Mouse (Mus musculus): ENCODE measurements at regions not wholly inside any gene's neighbourhood (a gene's known extent, or its start where the extent isn't known, plus 50 kb on each side); places are given as distances from the start of the nearest gene placed in this dataset.

- no peak overlapping the region for H3ac ChIP-seq (ENCODE audit: control insufficient read depth, insufficient read length)
- H3K79me2 ChIP-seq (ENCODE audit: control insufficient read depth, insufficient read depth), result no peaks in the 10 kb centered on the region
- H3K4me2 ChIP-seq (ENCODE audit: low read depth), result peak overlapping the region; percentile 19
- no peaks in the 10 kb centered on the region for H3K27me3 ChIP-seq (ENCODE audit: control insufficient read depth, insufficient read depth, insufficient read length)
- H3K4me3 ChIP-seq, result no peak overlapping the region
- H3K36me3 ChIP-seq (ENCODE audit: control insufficient read depth, insufficient read depth), result no peaks in the 10 kb centered on the region
- TF ChIP-seq MYOG (IDR thresholded peaks at IDR 0.05; ENCODE audit: control insufficient read depth in 1 of 3, insufficient read depth in 1 of 3, insufficient read length in 2 of 3, low read depth in 2 of 3) (no peak), E2F4 (IDR thresholded peaks at IDR 0.05; ENCODE audit: insufficient read depth) (no peak), MYOD1 (IDR thresholded peaks at IDR 0.05; ENCODE audit: control insufficient read depth in 1 of 3, insufficient read length in 2 of 3, low read depth in 2 of 3) (no peak), TCF3 (IDR thresholded peaks at IDR 0.05; ENCODE audit: insufficient read length, low read depth) (no peak), CEBPB (IDR thresholded peaks at IDR 0.05; ENCODE audit: insufficient read depth, poor library complexity, severe bottlenecking) (no peak), TCF12 (IDR thresholded peaks at IDR 0.05; ENCODE audit: insufficient read depth, poor library complexity, severe bottlenecking) (no peak), REST (IDR thresholded peaks at IDR 0.05; ENCODE audit: insufficient read depth, insufficient read length) (no peak), POLR2A (IDR thresholded peaks at IDR 0.05; ENCODE audit: insufficient read length, low read depth) (no peak), MAX (IDR thresholded peaks at IDR 0.05; ENCODE audit: low read depth) (no peak), POLR2AphosphoS2 (IDR thresholded peaks at IDR 0.05; ENCODE audit: insufficient read length, low read depth) (no peak), SRF (IDR thresholded peaks at IDR 0.05; ENCODE audit: control insufficient read depth, insufficient read length, low read depth) (no peak), USF1 (IDR thresholded peaks at IDR 0.05; ENCODE audit: low read depth) (no peak)
Observed at GRCm38 (mm10) chr2:137574845-137575449, 458.5 kb upstream of the Jag1 start.

- Histone ChIP-seq H3K27me3 (ENCODE audit: control insufficient read depth, insufficient read depth, insufficient read length) (no peaks in the 10 kb centered on the region), H3K79me2 (ENCODE audit: control insufficient read depth, insufficient read depth) (no peaks in the 10 kb centered on the region), H3K4me2 (ENCODE audit: low read depth) (no peak overlapping the region), H3ac (ENCODE audit: control insufficient read depth, insufficient read length) (no peak overlapping the region), H3K4me3 (no peak overlapping the region), H3K36me3 (ENCODE audit: control insufficient read depth, insufficient read depth) (no peaks in the 10 kb centered on the region)
- TF ChIP-seq MYOG (IDR thresholded peaks at IDR 0.05; ENCODE audit: control insufficient read depth in 1 of 3, insufficient read depth in 1 of 3, insufficient read length in 2 of 3, low read depth in 2 of 3) (no peak), POLR2A (IDR thresholded peaks at IDR 0.05; ENCODE audit: insufficient read length, low read depth) (no peak), MYOD1 (IDR thresholded peaks at IDR 0.05; ENCODE audit: control insufficient read depth in 1 of 3, insufficient read length in 2 of 3, low read depth in 2 of 3) (no peak), TCF3 (IDR thresholded peaks at IDR 0.05; ENCODE audit: insufficient read length, low read depth) (no peak)
Observed at GRCm38 (mm10) chr2:137571146-137571545, 454.7 kb upstream of the Jag1 start.

- H3K27me3 ChIP-seq (ENCODE audit: control insufficient read depth, insufficient read depth, insufficient read length), result no peaks in the 10 kb centered on the region
- H3K36me3 ChIP-seq (ENCODE audit: control insufficient read depth, insufficient read depth), result no peaks in the 10 kb centered on the region
- H3ac ChIP-seq (ENCODE audit: control insufficient read depth, insufficient read length), result no peak overlapping the region
- TF ChIP-seq SRF (IDR thresholded peaks at IDR 0.05; ENCODE audit: control insufficient read depth, insufficient read length, low read depth) (no peak), USF1 (IDR thresholded peaks at IDR 0.05; ENCODE audit: low read depth) (no peak), MAX (IDR thresholded peaks at IDR 0.05; ENCODE audit: low read depth) (no peak)
- H3K4me3 ChIP-seq, result no peak overlapping the region
- H3K4me2 ChIP-seq (ENCODE audit: low read depth), result no peak overlapping the region
- no peaks in the 10 kb centered on the region for H3K79me2 ChIP-seq (ENCODE audit: control insufficient read depth, insufficient read depth)
Observed at GRCm38 (mm10) chr2:137566619-137567018, 450.2 kb upstream of the Jag1 start.

- no peak for TF ChIP-seq E2F4 (IDR thresholded peaks at IDR 0.05; ENCODE audit: insufficient read depth)
- no peak for TF ChIP-seq MYOG (IDR thresholded peaks at IDR 0.05; ENCODE audit: control insufficient read depth in 1 of 3, insufficient read depth in 1 of 3, insufficient read length in 2 of 3, low read depth in 2 of 3)
- TF ChIP-seq CEBPB (IDR thresholded peaks at IDR 0.05; ENCODE audit: insufficient read depth, poor library complexity, severe bottlenecking), result no peak
- no peak for TF ChIP-seq REST (IDR thresholded peaks at IDR 0.05; ENCODE audit: insufficient read depth, insufficient read length)
- no peak for TF ChIP-seq TCF12 (IDR thresholded peaks at IDR 0.05; ENCODE audit: insufficient read depth, poor library complexity, severe bottlenecking)
- no peak for TF ChIP-seq SRF (IDR thresholded peaks at IDR 0.05; ENCODE audit: control insufficient read depth, insufficient read length, low read depth)
- TF ChIP-seq TCF3 (IDR thresholded peaks at IDR 0.05; ENCODE audit: insufficient read length, low read depth), result no peak
- no peak for TF ChIP-seq POLR2A (IDR thresholded peaks at IDR 0.05; ENCODE audit: insufficient read length, low read depth)
- TF ChIP-seq USF1 (IDR thresholded peaks at IDR 0.05; ENCODE audit: low read depth), result no peak
- no peak for TF ChIP-seq POLR2AphosphoS2 (IDR thresholded peaks at IDR 0.05; ENCODE audit: insufficient read length, low read depth)
- TF ChIP-seq MAX (IDR thresholded peaks at IDR 0.05; ENCODE audit: low read depth), result no peak
- TF ChIP-seq MYOD1 (IDR thresholded peaks at IDR 0.05; ENCODE audit: control insufficient read depth in 1 of 3, insufficient read length in 2 of 3, low read depth in 2 of 3), result no peak
- Histone ChIP-seq H3ac (ENCODE audit: control insufficient read depth, insufficient read length) (no peak overlapping the region), H3K4me2 (ENCODE audit: low read depth) (no peak overlapping the region), H3K4me3 (no peak overlapping the region), H3K36me3 (ENCODE audit: control insufficient read depth, insufficient read depth) (no peaks in the 10 kb centered on the region), H3K79me2 (ENCODE audit: control insufficient read depth, insufficient read depth) (no peaks in the 10 kb centered on the region), H3K27me3 (ENCODE audit: control insufficient read depth, insufficient read depth, insufficient read length) (no peaks in the 10 kb centered on the region)
Observed at GRCm38 (mm10) chr2:137564064-137564624, 447.7 kb upstream of the Jag1 start.

GRCm38 (mm10) chr2:137560366-137560765, 443.9 kb upstream of the Jag1 start:
- Histone ChIP-seq H3K79me2 (ENCODE audit: control insufficient read depth, insufficient read depth) (no peaks in the 10 kb centered on the region), H3K36me3 (ENCODE audit: control insufficient read depth, insufficient read depth) (no peaks in the 10 kb centered on the region), H3K27me3 (ENCODE audit: control insufficient read depth, insufficient read depth, insufficient read length) (no peaks in the 10 kb centered on the region), H3ac (ENCODE audit: control insufficient read depth, insufficient read length) (no peak overlapping the region), H3K4me3 (no peak overlapping the region), H3K4me2 (ENCODE audit: low read depth) (no peak overlapping the region)
- TF ChIP-seq MYOG (IDR thresholded peaks at IDR 0.05; ENCODE audit: control insufficient read depth in 1 of 3, insufficient read depth in 1 of 3, insufficient read length in 2 of 3, low read depth in 2 of 3) (no peak), SRF (IDR thresholded peaks at IDR 0.05; ENCODE audit: control insufficient read depth, insufficient read length, low read depth) (no peak), CEBPB (IDR thresholded peaks at IDR 0.05; ENCODE audit: insufficient read depth, poor library complexity, severe bottlenecking) (no peak), REST (IDR thresholded peaks at IDR 0.05; ENCODE audit: insufficient read depth, insufficient read length) (no peak), TCF12 (IDR thresholded peaks at IDR 0.05; ENCODE audit: insufficient read depth, poor library complexity, severe bottlenecking) (no peak), USF1 (IDR thresholded peaks at IDR 0.05; ENCODE audit: low read depth) (no peak), MAX (IDR thresholded peaks at IDR 0.05; ENCODE audit: low read depth) (no peak), MYOD1 (IDR thresholded peaks at IDR 0.05; ENCODE audit: control insufficient read depth in 1 of 3, insufficient read length in 2 of 3, low read depth in 2 of 3) (no peak), TCF3 (IDR thresholded peaks at IDR 0.05; ENCODE audit: insufficient read length, low read depth) (no peak)
